Mouse (Mus musculus): ENCODE data around the gene Drd4. TPM values are rescaled to one million over a fixed set of nuclear protein-coding genes. Genes with fewer than 3 reads are reported as not detected.
A peak's percentile ranks its signal among the peaks of the same experiment; 100 is the strongest.

Drd4 gene
- polyA plus RNA-seq, 1 experiment from 2014 or later = 1.0 TPM

GRCm38 (mm10) chr7:141327469-141328372, 35.9 kb downstream of the Drd4 start, which contains the start of the genes Deaf1 and Tmem80:
Deaf1 (minus strand) TSS chr7:141327690.
Tmem80 (plus strand) TSS chr7:141327739.
- under 1% methylated on average over 105 of the region's 105 CpGs for WGBS
- Histone ChIP-seq H3K27ac (ENCODE audit: low read depth) (peak within 1 kb of the TSS; percentile 100), H3K4me3 (ENCODE audit: low read depth, low read length) (peak within 1 kb of the TSS; percentile 72), H3K9me3 (ENCODE audit: low read depth, low read length) (no peaks in the 10 kb centered on the region), H3K9ac (peak within 1 kb of the TSS; percentile 89), H3K27me3 (ENCODE audit: insufficient read depth, low read length) (no peaks in the 10 kb centered on the region), H3K4me2 (peak within 1 kb of the TSS; percentile 100), H3K4me1 (ENCODE audit: insufficient read depth) (peaks cover 23% of the 10 kb centered on the region), H3K36me3 (ENCODE audit: insufficient read depth) (peaks cover 21% of the 10 kb centered on the region)
- DNase-seq = peak; percentile 100
- ATAC-seq (ENCODE audit: insufficient read depth) = peak; percentile 96
- TF ChIP-seq CTCF (IDR thresholded peaks at IDR 0.05; ENCODE audit: low read depth) = no peak

DNA sequence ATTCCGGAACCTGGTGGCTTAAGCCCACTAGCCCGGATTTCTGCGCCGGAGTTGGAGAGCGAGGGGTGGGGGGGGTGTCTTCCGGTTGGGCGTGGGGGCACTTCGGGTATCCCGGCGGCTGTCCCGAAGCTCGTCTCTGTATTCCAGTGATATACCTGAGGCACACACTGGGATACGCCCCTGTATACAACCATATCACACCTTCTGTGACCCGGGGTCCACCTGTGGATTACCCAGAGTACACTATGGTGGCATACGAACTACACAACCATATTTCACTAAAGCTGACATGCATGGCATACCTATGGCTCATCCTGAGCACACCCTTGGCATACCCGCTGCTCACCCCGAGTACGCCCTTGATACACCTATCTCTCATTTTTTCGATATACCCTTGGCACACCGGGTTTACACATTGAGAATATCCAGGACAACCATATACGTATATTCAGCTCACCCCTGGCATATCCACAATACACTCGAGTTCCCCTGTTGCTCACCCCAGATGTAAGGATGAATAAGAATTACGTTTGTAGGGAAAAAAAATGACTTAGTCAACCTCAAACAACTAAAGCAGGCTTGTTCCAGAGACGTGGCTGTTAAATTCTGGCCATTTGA, 36.7 kb downstream of the Drd4 start:
- Histone ChIP-seq H3K4me3 (ENCODE audit: low read depth, low read length) (peak overlapping the region; percentile 72), H3K27ac (ENCODE audit: low read depth) (peak overlapping the region; percentile 100), H3K4me1 (ENCODE audit: insufficient read depth) (peaks cover 23% of the 10 kb centered on the region), H3K9ac (peak overlapping the region; percentile 89), H3K4me2 (peak overlapping the region; percentile 100), H3K27me3 (ENCODE audit: insufficient read depth, low read length) (no peaks in the 10 kb centered on the region), H3K9me3 (ENCODE audit: low read depth, low read length) (no peaks in the 10 kb centered on the region), H3K36me3 (ENCODE audit: insufficient read depth) (peaks cover 21% of the 10 kb centered on the region)
- peak; percentile 15 for ATAC-seq (ENCODE audit: insufficient read depth)
- WGBS = 11% methylated on average over 24 of the region's 24 CpGs
- peak; percentile 27 for DNase-seq
- no peak for TF ChIP-seq CTCF (IDR thresholded peaks at IDR 0.05; ENCODE audit: low read depth)

GRCm38 (mm10) chr7:141330706-141331105, 38.9 kb downstream of the Drd4 start:
- no peaks in the 10 kb centered on the region for H3K27me3 ChIP-seq (ENCODE audit: insufficient read depth, low read length)
- no peak overlapping the region for H3K4me2 ChIP-seq
- no peak overlapping the region for H3K9ac ChIP-seq
- no peaks in the 10 kb centered on the region for H3K9me3 ChIP-seq (ENCODE audit: low read depth, low read length)
- peaks cover 20% of the 10 kb centered on the region for H3K4me1 ChIP-seq (ENCODE audit: insufficient read depth)
- no peak overlapping the region for H3K4me3 ChIP-seq (ENCODE audit: low read depth, low read length)
- no peak for ATAC-seq (ENCODE audit: insufficient read depth)
- no peak for TF ChIP-seq CTCF (IDR thresholded peaks at IDR 0.05; ENCODE audit: low read depth)
- H3K27ac ChIP-seq (ENCODE audit: low read depth) = no peak overlapping the region
- H3K36me3 ChIP-seq (ENCODE audit: insufficient read depth) = peaks cover 22% of the 10 kb centered on the region
- DNase-seq = no peak

DNA sequence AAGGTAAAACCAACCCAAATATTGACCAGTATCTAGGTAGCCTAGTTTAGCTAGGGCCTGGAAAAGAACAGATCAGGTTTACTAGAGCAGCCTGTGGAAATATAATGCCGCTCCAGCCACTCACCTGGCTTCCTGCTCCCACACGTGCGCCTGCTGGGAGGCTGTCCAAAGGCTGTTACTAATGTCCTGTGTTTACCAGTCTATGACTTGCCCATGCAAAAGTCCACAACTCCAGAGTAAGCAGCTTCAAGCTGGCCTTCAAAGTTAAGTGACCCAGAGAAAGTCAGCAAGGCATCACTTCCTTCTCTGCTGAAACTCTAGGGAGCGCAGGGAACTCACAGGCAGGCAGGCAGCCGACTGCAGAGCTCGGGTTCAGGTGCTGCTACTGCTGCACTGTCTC, 40.2 kb downstream of the Drd4 start:
- Histone ChIP-seq H3K36me3 (ENCODE audit: insufficient read depth) (peaks cover 25% of the 10 kb centered on the region), H3K27me3 (ENCODE audit: insufficient read depth, low read length) (no peaks in the 10 kb centered on the region), H3K4me2 (no peak overlapping the region), H3K9ac (no peak overlapping the region), H3K4me1 (ENCODE audit: insufficient read depth) (peaks cover 7% of the 10 kb centered on the region), H3K4me3 (ENCODE audit: low read depth, low read length) (no peak overlapping the region), H3K27ac (ENCODE audit: low read depth) (no peak overlapping the region), H3K9me3 (ENCODE audit: low read depth, low read length) (no peaks in the 10 kb centered on the region)
- 81% methylated on average over 6 of the region's 6 CpGs for WGBS
- DNase-seq (no peak), ATAC-seq (ENCODE audit: insufficient read depth) (no peak)
- no peak for TF ChIP-seq CTCF (IDR thresholded peaks at IDR 0.05; ENCODE audit: low read depth)

DNA sequence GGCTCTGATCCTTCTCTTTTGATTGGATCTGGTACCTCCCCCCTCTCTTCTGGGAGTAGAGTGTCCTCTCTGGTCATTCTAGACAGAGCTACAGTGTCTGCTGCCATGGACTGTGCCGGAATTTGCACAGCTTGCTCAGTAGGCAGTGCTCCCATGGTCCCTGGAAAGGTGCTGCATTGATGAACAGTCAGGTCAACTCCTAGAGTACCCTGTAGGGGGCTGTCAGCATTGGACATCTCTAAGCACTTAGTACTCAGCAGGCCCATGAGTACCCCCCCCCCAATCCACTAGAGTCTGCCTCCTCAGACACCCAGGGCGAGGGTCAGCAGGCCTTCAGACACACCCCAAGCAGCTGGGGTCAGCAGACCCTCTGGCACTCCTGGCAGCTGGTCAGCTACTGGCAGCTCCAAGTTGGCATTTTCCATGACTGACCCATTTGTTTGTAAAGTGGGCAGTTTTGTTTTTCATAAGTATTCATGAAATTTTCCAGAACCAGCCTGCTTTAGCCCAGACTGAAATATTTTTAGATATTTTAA, 43.3 kb downstream of the Drd4 start:
- peaks cover 25% of the 10 kb centered on the region for H3K36me3 ChIP-seq (ENCODE audit: insufficient read depth)
- DNase-seq (no peak), ATAC-seq (ENCODE audit: insufficient read depth) (no peak)
- no peaks in the 10 kb centered on the region; the same call in 1 of the 2 replicates for H3K4me1 ChIP-seq (ENCODE audit: insufficient read depth)
- no peaks in the 10 kb centered on the region; the same call in 1 of the 2 replicates for H3K27me3 ChIP-seq (ENCODE audit: insufficient read depth, low read length)
- H3K27ac ChIP-seq (ENCODE audit: low read depth) = no peak overlapping the region
- no peaks in the 10 kb centered on the region for H3K9me3 ChIP-seq (ENCODE audit: low read depth, low read length)
- WGBS = 69% methylated on average over 2 of the region's 2 CpGs
- H3K4me3 ChIP-seq (ENCODE audit: low read depth, low read length) = no peak overlapping the region
- 0 out of 2 replicates have a peak, but pooled peaks have one; percentile 4 for TF ChIP-seq CTCF (IDR thresholded peaks at IDR 0.05; ENCODE audit: low read depth)
- H3K9ac ChIP-seq = no peak overlapping the region
- H3K4me2 ChIP-seq = no peak overlapping the region

DNA sequence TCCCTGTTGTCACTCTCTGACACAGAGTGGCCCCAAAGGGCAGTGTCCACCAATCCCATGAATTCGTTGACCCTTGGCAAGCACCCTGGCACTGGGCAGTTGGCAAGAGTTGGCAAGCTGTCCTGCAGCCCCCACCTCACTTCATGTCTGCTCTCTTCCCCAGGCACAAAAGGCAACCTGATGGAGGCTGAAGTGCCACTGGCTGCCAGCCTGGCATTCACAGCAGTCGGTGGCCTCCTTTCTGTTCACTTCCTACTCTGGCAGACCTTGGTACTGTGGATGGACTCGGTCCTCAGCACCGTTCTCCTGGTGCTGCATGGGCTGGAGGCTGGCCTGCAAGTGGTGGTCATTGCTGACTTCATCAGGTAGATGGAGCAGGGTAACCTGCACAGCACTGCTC, 43.9 kb downstream of the Drd4 start:
- DNase-seq (no peak), ATAC-seq (ENCODE audit: insufficient read depth) (no peak)
- no peak overlapping the region for H3K4me2 ChIP-seq
- no peaks in the 10 kb centered on the region for H3K9me3 ChIP-seq (ENCODE audit: low read depth, low read length)
- no peaks in the 10 kb centered on the region; the same call in 1 of the 2 replicates for H3K4me1 ChIP-seq (ENCODE audit: insufficient read depth)
- H3K27me3 ChIP-seq (ENCODE audit: insufficient read depth, low read length) = no peaks in the 10 kb centered on the region; the same call in 1 of the 2 replicates
- 83% methylated on average over 4 of the region's 4 CpGs for WGBS
- no peak overlapping the region for H3K9ac ChIP-seq
- no peak for TF ChIP-seq CTCF (IDR thresholded peaks at IDR 0.05; ENCODE audit: low read depth)
- H3K27ac ChIP-seq (ENCODE audit: low read depth) = no peak overlapping the region
- H3K36me3 ChIP-seq (ENCODE audit: insufficient read depth) = peaks cover 25% of the 10 kb centered on the region
- no peak overlapping the region for H3K4me3 ChIP-seq (ENCODE audit: low read depth, low read length)

GRCm38 (mm10) chr7:141336296-141336695, 44.5 kb downstream of the Drd4 start:
- H3K27ac ChIP-seq (ENCODE audit: low read depth) = no peak overlapping the region
- H3K4me3 ChIP-seq (ENCODE audit: low read depth, low read length) = no peak overlapping the region
- DNase-seq (no peak), ATAC-seq (ENCODE audit: insufficient read depth) (no peak)
- no peak for TF ChIP-seq CTCF (IDR thresholded peaks at IDR 0.05; ENCODE audit: low read depth)
- 67% methylated on average over 3 of the region's 3 CpGs for WGBS
- no peak overlapping the region for H3K9ac ChIP-seq
- no peaks in the 10 kb centered on the region; the same call in 1 of the 2 replicates for H3K4me1 ChIP-seq (ENCODE audit: insufficient read depth)
- no peak overlapping the region for H3K4me2 ChIP-seq
- H3K9me3 ChIP-seq (ENCODE audit: low read depth, low read length) = no peaks in the 10 kb centered on the region
- H3K36me3 ChIP-seq (ENCODE audit: insufficient read depth) = peaks cover 25% of the 10 kb centered on the region
- H3K27me3 ChIP-seq (ENCODE audit: insufficient read depth, low read length) = no peaks in the 10 kb centered on the region; the same call in 1 of the 2 replicates
